Mouse (Mus musculus): ENCODE measurements around the gene Stpg3. TPM values are rescaled to one million over a fixed set of nuclear protein-coding genes. Genes with fewer than 3 reads are reported as not detected.
A peak's percentile ranks its signal among the peaks of the same experiment; 100 is the strongest.

Gene Stpg3
- polyA plus RNA-seq, 1 experiment from 2014 or later = not detected

DNA sequence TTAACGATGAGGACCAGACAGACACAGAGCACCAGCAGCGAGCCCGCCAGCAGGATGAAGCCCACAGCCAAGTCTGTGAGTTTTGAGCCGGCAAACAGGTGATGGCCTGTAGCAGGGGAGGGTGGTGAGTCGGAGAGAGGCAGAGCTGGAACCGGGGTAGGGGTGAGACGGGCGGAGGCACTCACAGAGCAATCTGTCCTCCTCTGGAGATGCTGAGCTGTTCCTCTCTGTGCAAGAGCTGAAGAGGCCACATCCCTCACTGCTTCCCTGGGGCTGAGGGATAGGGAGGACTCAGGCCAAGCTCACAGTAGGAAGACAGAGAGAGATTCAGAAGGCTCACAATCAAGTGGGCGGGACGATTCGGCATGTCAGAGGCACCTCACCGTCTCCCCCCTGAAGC is 16.6 kb upstream of the Stpg3 start:
- WGBS = 51% methylated on average over 12 of the region's 12 CpGs
- H3K27ac ChIP-seq = no peak overlapping the region
- no peak for DNase-seq (ENCODE audit: low spot score)
- H3K4me1 ChIP-seq (replicated peaks) = peaks cover 36% of the 10 kb centered on the region
- H3K27me3 ChIP-seq (ENCODE audit: insufficient read depth, poor library complexity, severe bottlenecking) = peaks cover 19% of the 10 kb centered on the region; the same call in 1 of the 2 replicates
- no peak overlapping the region for H3K4me3 ChIP-seq
- no peaks in the 10 kb centered on the region for H3K9me3 ChIP-seq
- no peaks in the 10 kb centered on the region for H3K36me3 ChIP-seq

DNA sequence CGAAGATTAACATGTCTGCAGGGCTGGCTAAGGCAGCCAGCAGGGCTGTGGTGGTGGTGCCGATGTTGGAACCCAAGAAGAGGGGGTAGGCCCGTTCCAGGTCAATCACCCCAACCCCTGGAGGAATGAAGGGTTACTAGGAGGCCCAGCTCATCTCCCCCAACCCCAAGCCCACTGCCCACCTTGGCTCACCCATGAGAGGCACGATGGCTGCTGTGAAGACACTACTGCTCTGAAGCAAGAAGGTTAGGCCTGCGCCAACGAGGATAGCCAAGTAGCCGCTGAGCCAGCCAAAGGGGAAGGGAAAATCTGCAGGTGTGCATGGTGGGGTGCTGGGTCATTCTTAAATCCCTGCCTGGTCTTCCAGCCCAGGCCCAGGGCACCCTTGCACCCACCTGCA is 16.1 kb upstream of the Stpg3 start:
- WGBS = 93% methylated on average over 7 of the region's 7 CpGs
- DNase-seq (ENCODE audit: low spot score) = no peak
- Histone ChIP-seq H3K9me3 (no peaks in the 10 kb centered on the region), H3K4me3 (no peak overlapping the region), H3K4me1 (replicated peaks) (peaks cover 40% of the 10 kb centered on the region), H3K36me3 (no peaks in the 10 kb centered on the region), H3K27me3 (ENCODE audit: insufficient read depth, poor library complexity, severe bottlenecking) (peaks cover 19% of the 10 kb centered on the region; the same call in 1 of the 2 replicates), H3K27ac (no peak overlapping the region)

- 88% methylated on average over 5 of the region's 5 CpGs for WGBS
Observed at GRCm38 (mm10) chr2:25229582-25229981, 15.1 kb upstream of the Stpg3 start.

GRCm38 (mm10) chr2:25228995-25229530 is 14.6 kb upstream of the Stpg3 start:
- Histone ChIP-seq H3K27me3 (ENCODE audit: insufficient read depth, poor library complexity, severe bottlenecking) (peaks cover 19% of the 10 kb centered on the region; the same call in 1 of the 2 replicates), H3K36me3 (no peaks in the 10 kb centered on the region), H3K4me1 (replicated peaks) (peaks cover 45% of the 10 kb centered on the region), H3K27ac (peak overlapping the region; percentile 83), H3K9me3 (no peaks in the 10 kb centered on the region), H3K4me3 (peak overlapping the region; percentile 43)
- WGBS = 73% methylated on average over 6 of the region's 6 CpGs
- DNase-seq (ENCODE audit: low spot score) = no peak

More at GRCm38 (mm10) chr2:25229582-25229981, 15.1 kb upstream of the Stpg3 start:
- H3K9me3 ChIP-seq = no peaks in the 10 kb centered on the region
- no peaks in the 10 kb centered on the region for H3K36me3 ChIP-seq
- no peak overlapping the region for H3K4me3 ChIP-seq
- peaks cover 45% of the 10 kb centered on the region for H3K4me1 ChIP-seq (replicated peaks)
- peaks cover 19% of the 10 kb centered on the region; the same call in 1 of the 2 replicates for H3K27me3 ChIP-seq (ENCODE audit: insufficient read depth, poor library complexity, severe bottlenecking)
- 0 out of 2 replicates have a peak overlapping the region, but pooled peaks have one; percentile 83 for H3K27ac ChIP-seq
- no peak for DNase-seq (ENCODE audit: low spot score)

- peaks cover 2% of the 10 kb centered on the region for H3K36me3 ChIP-seq
- H3K27ac ChIP-seq = peak overlapping the region; percentile 83
- peaks cover 19% of the 10 kb centered on the region; the same call in 1 of the 2 replicates for H3K27me3 ChIP-seq (ENCODE audit: insufficient read depth, poor library complexity, severe bottlenecking)
- under 1% methylated on average over 7 of the region's 7 CpGs for WGBS
- peak; percentile 85 for DNase-seq (ENCODE audit: low spot score)
- peaks cover 49% of the 10 kb centered on the region for H3K4me1 ChIP-seq (replicated peaks)
- H3K9me3 ChIP-seq = no peaks in the 10 kb centered on the region
- peak overlapping the region; percentile 43 for H3K4me3 ChIP-seq
Observed at GRCm38 (mm10) chr2:25228431-25228889, 14.0 kb upstream of the Stpg3 start.

GRCm38 (mm10) chr2:25227406-25227805 is 13.0 kb upstream of the Stpg3 start:
- no peak overlapping the region for H3K4me3 ChIP-seq
- H3K4me1 ChIP-seq (replicated peaks) = peaks cover 50% of the 10 kb centered on the region
- H3K9me3 ChIP-seq = no peaks in the 10 kb centered on the region
- 90% methylated on average over 4 of the region's 4 CpGs for WGBS
- no peak for DNase-seq (ENCODE audit: low spot score)
- peaks cover 13% of the 10 kb centered on the region for H3K36me3 ChIP-seq
- peaks cover 18% of the 10 kb centered on the region; the same call in 1 of the 2 replicates for H3K27me3 ChIP-seq (ENCODE audit: insufficient read depth, poor library complexity, severe bottlenecking)
- H3K27ac ChIP-seq = peak overlapping the region; percentile 64; the same call in 1 of the 2 replicates

DNA sequence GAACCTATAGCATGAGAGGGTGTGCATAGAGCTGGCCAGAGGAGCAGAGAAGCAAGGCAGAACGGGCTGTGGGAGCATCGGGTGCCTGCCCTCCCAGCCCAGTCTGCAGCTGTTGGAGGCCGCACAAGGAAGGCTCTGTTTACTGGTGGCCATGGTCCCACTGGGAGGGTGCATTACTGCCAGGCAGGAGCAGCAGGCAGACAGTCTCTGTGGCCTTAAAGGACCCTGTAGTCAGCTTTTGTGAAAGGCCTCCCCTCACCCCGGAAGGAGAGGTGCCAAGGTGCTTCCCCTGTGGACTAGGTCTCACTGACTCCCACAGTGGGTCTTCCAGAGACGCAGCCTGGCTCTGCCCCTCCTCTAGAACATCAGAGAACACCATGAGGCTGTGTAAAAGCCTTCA is 12.4 kb upstream of the Stpg3 start:
- H3K27me3 ChIP-seq (ENCODE audit: insufficient read depth, poor library complexity, severe bottlenecking) = peaks cover 13% of the 10 kb centered on the region; the same call in 1 of the 2 replicates
- WGBS = 83% methylated on average over 5 of the region's 5 CpGs
- H3K4me1 ChIP-seq (replicated peaks) = peaks cover 47% of the 10 kb centered on the region
- H3K36me3 ChIP-seq = peaks cover 18% of the 10 kb centered on the region
- no peak for DNase-seq (ENCODE audit: low spot score)
- peak overlapping the region; percentile 64 for H3K27ac ChIP-seq
- H3K4me3 ChIP-seq = no peak overlapping the region
- H3K9me3 ChIP-seq = no peaks in the 10 kb centered on the region

- Histone ChIP-seq H3K36me3 (peaks cover 27% of the 10 kb centered on the region), H3K4me1 (replicated peaks) (peaks cover 46% of the 10 kb centered on the region), H3K27me3 (ENCODE audit: insufficient read depth, poor library complexity, severe bottlenecking) (peaks cover 4% of the 10 kb centered on the region; the same call in 1 of the 2 replicates), H3K9me3 (no peaks in the 10 kb centered on the region), H3K27ac (peak overlapping the region; percentile 97), H3K4me3 (peak overlapping the region; percentile 90)
- no peak for DNase-seq (ENCODE audit: low spot score)
- WGBS = 77% methylated on average over 8 of the region's 8 CpGs
Observed at GRCm38 (mm10) chr2:25225811-25226379, 11.5 kb upstream of the Stpg3 start.

DNA sequence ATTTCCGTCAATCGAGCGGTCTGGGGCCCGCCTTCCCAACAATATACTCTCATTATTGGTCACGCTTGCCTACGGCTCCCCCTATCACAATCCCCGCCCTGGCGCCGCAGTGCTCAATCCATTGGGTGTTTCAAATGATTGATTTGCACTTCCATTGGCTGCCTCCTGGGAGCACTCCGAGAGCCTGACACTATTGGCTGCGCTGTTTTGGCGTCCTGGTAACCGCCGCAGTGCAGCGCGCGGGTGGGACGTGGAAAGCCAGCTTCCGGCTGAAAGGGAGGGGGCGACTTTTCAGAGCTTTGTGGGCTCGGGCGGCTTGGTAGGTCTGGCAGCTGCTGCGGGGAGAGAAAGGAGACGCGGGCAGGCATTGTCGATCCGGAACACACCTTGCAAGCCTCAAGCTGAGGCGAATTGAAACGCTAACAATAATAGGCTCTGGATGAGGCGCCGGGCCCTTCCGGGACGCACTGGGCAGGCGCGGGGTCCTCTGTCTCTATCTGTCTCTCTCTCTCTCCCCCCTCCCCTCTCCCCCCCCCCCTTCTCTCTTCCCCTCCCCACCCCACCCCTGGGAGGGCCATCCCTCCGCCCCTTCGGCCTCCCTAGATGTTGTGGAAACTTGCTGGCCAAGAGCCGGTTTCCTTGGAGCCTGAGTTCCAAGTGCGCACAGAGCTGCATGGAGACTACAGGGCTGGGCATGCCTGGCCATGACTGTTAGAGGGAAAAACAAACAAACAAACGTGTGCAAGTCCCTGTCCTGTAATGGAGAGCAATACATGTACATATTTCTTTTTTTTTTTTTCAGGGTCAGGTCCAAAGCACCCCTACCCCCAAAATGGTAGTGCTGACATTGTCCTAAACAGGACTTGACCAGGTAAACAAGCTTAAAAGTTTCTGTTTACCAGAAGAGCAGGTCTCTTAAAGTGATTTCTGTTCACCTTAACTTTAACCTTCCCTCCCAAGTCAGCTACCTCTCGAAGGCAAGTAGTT is 10.6 kb upstream of the Stpg3 start:
- H3K27ac ChIP-seq = peak overlapping the region; percentile 97
- 3% methylated on average over 41 of the region's 41 CpGs for WGBS
- peaks cover 46% of the 10 kb centered on the region for H3K4me1 ChIP-seq (replicated peaks)
- peak overlapping the region; percentile 90 for H3K4me3 ChIP-seq
- H3K9me3 ChIP-seq = no peaks in the 10 kb centered on the region
- peaks cover 27% of the 10 kb centered on the region for H3K36me3 ChIP-seq
- H3K27me3 ChIP-seq (ENCODE audit: insufficient read depth, poor library complexity, severe bottlenecking) = no peaks in the 10 kb centered on the region
- peak; percentile 99 for DNase-seq (ENCODE audit: low spot score)

DNA sequence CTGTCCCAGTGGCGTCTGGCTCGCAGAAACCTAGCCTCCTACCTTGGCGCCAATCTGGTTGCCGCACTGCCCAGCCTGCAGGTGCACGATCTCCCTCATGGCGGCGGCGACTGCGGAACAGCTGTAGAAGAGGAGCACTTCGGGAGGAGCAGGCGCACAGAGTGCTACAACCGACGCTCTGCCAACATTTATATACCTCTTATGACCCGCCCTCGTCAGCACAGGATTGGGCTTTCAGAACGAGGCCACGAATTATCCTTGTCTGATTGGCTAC is 10.0 kb upstream of the Stpg3 start, which contains the start of gene Tubb4b:
Gene Tubb4b (minus strand): TSS at position 211 of the 274 bp plus-strand sequence.
- Histone ChIP-seq H3K36me3 (peaks cover 27% of the 10 kb centered on the region), H3K9me3 (no peaks in the 10 kb centered on the region), H3K27ac (peak within 1 kb of the TSS; percentile 97), H3K27me3 (ENCODE audit: insufficient read depth, poor library complexity, severe bottlenecking) (no peaks in the 10 kb centered on the region), H3K4me1 (replicated peaks) (peaks cover 46% of the 10 kb centered on the region), H3K4me3 (peak within 1 kb of the TSS; percentile 90)
- no peak for DNase-seq (ENCODE audit: low spot score)
- under 1% methylated on average over 17 of the region's 17 CpGs for WGBS

GRCm38 (mm10) chr2:25223681-25224491 is 9.4 kb upstream of the Stpg3 start:
- whole genome bisulfite sequencing = 2% methylated on average over 53 of the region's 53 CpGs
- DNase-seq (ENCODE audit: low spot score) = no peak
- H3K36me3 ChIP-seq = peaks cover 27% of the 10 kb centered on the region
- peak overlapping the region; percentile 97 for H3K27ac ChIP-seq
- H3K27me3 ChIP-seq (ENCODE audit: insufficient read depth, poor library complexity, severe bottlenecking) = no peaks in the 10 kb centered on the region
- H3K4me3 ChIP-seq = peak overlapping the region; percentile 90
- peaks cover 45% of the 10 kb centered on the region for H3K4me1 ChIP-seq (replicated peaks)
- no peaks in the 10 kb centered on the region for H3K9me3 ChIP-seq

DNA sequence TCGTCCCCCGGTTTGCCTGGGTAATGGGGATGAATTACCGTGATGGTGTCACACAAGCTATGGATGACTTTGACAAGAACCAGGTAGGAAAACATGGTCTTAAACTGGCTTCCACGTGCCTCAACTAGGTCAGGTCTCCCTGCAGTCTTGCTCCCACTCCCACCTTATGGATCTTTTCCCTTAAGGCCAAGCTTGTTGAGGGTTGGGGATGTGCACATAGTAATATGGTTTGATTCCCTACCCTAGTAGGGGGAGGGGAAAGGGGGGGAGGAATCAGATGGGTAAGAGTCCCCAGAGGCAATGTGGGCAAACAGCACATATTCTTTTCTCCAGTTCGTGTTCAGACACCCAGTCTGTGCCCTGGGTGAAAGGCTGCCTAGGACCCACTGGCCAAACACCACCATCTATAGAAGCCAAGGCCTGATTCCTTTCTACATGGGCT is 6.9 kb upstream of the Stpg3 start:
- Histone ChIP-seq H3K9me3 (no peaks in the 10 kb centered on the region), H3K36me3 (peaks cover 27% of the 10 kb centered on the region), H3K27me3 (ENCODE audit: insufficient read depth, poor library complexity, severe bottlenecking) (no peaks in the 10 kb centered on the region), H3K27ac (no peak overlapping the region), H3K4me3 (no peak overlapping the region; the same call in 1 of the 2 replicates), H3K4me1 (replicated peaks) (peaks cover 33% of the 10 kb centered on the region)
- WGBS = 73% methylated on average over 5 of the region's 5 CpGs
- no peak for DNase-seq (ENCODE audit: low spot score)
